Mouse (Mus musculus) small intestine, adult 2 months (tissue): ENCODE data around the gene Pon2. TPM values are rescaled to one million over a fixed set of nuclear protein-coding genes. Genes with fewer than 3 reads are reported as not detected.

ENCODE experiments used
- H3K27ac ChIP-seq: fragments of 200-500 bp; 2 replicates; pipeline ENCODE4 v1.5.1; 2012; ENCODE audit warnings: low read depth, low read length, control low read depth, inconsistent platforms; ENCODE audit not compliant: insufficient read depth
- H3K27me3 ChIP-seq: fragments of 200-500 bp; 2 replicates; pipeline ENCODE4 v1.6.1; 2012; ENCODE audit warnings: mild to moderate bottlenecking, moderate library complexity, low read length, inconsistent platforms; ENCODE audit not compliant: control insufficient read depth, insufficient read depth
- H3K36me3 ChIP-seq: fragments of 200-500 bp; 2 replicates; pipeline ENCODE4 v1.6.1; 2012; ENCODE audit warnings: mild to moderate bottlenecking, low read length, control low read depth, inconsistent platforms; ENCODE audit not compliant: control insufficient read depth, insufficient read depth
- H3K4me1 ChIP-seq: fragments of 200-500 bp; 2 replicates; pipeline ENCODE4 v1.6.1; 2012; ENCODE audit warnings: low read length, inconsistent platforms, mixed read lengths; ENCODE audit not compliant: control insufficient read depth, insufficient read depth, insufficient read length
- H3K4me3 ChIP-seq: fragments of 200-500 bp; 2 replicates; pipeline ENCODE4 v1.5.1; 2012; ENCODE audit warnings: low read depth, mild to moderate bottlenecking, control low read depth, inconsistent platforms, low read length, moderate library complexity
- CTCF ChIP-seq: fragments of 200-500 bp; IDR thresholded peaks from 2 replicates; pipeline ENCODE4 v1.5.1; 2012; ENCODE audit warnings: low read depth, mild to moderate bottlenecking, control low read depth, inconsistent platforms, low read length, moderate library complexity, mixed read lengths; ENCODE audit not compliant: insufficient replicate concordance, insufficient read length; ENCODE audit errors: extremely low read depth
- POLR2A ChIP-seq: fragments of 200-500 bp; IDR thresholded peaks from 2 replicates; pipeline ENCODE4 v1.6.1; 2012; ENCODE audit warnings: low read depth, mild to moderate bottlenecking, control low read depth, inconsistent platforms, low read length, moderate library complexity
- WGBS: fragments of 180-500 bp; shearing (Covaris S2); methylation state at CpG from one replicate; pipeline ENCODE4 v1.1.7; 2018; 5-methylcytosine and 5-hydroxymethylcytosine counted together
- polyA plus RNA-seq: library from polyadenylated mRNA; depleted of rRNA; stranded (reverse); fragments of >200 nt; gene quantifications from 2 replicates; pipeline ENCODE4 v1.2.3, GENCODE M21; 2012

The Pon2 gene
- polyA plus RNA-seq, 1 experiment: 16.8 TPM

DNA sequence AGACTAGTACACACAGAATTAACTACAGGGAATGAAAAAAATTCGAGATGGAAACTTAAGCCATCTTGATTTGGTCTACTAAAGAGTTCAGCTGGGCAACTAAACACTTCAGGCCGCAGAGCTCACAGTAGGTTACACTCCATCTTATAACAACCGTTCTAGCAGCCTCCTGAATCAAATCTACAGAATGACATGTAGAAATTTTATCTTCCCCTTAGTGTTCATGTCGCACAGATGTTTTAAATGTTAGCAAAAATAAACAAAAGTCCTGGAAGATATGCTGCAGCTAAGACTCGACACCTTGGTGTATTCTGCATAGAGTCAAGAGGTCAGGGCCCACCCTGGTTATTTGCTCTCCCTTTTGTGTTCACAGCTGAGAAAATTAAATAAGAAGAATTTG is 10.3 kb downstream of the Pon2 start:
- no peaks in the 10 kb centered on the region for H3K27me3 ChIP-seq
- H3K4me3 ChIP-seq: no peak overlapping the region
- 65% methylated on average over 5 of the region's 5 CpGs for WGBS
- H3K4me1 ChIP-seq: peaks cover 2% of the 10 kb centered on the region; the same call in 1 of the 2 replicates
- no peak for TF ChIP-seq CTCF
- no peak for TF ChIP-seq POLR2A
- H3K27ac ChIP-seq: no peak overlapping the region
- H3K36me3 ChIP-seq: peaks cover 30% of the 10 kb centered on the region

DNA sequence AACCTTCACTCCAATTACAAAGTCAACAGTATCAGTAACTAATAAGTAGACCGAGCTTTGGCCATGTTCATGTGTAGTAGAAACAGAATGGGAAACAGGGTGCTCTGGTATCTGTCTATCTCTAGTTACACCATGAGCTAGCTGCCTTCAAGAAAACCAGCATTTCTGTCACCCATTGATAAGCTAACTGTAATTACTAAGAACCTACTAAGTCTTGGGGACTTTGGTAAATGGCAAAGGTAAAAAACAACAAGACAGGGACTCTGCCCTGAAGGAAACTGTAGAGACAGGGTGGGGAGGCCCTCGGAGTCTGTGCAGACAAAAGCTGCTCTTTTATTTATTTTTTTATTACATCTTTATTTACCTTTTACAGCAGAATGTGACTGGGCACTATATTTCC is 10.9 kb downstream of the Pon2 start:
- Histone ChIP-seq H3K27ac (no peak overlapping the region), H3K4me1 (peaks cover 2% of the 10 kb centered on the region; the same call in 1 of the 2 replicates), H3K36me3 (peaks cover 34% of the 10 kb centered on the region), H3K27me3 (no peaks in the 10 kb centered on the region), H3K4me3 (no peak overlapping the region)
- TF ChIP-seq CTCF (no peak), POLR2A (no peak)
- 61% methylated on average over 2 of the region's 2 CpGs for WGBS

- TF ChIP-seq POLR2A: no peak
- TF ChIP-seq CTCF: no peak
- 90% methylated on average over 7 of the region's 7 CpGs for WGBS
- H3K27ac ChIP-seq: no peak overlapping the region
Observed at GRCm38 (mm10) chr6:5282418-5282817, 15.8 kb downstream of the Pon2 start.

DNA sequence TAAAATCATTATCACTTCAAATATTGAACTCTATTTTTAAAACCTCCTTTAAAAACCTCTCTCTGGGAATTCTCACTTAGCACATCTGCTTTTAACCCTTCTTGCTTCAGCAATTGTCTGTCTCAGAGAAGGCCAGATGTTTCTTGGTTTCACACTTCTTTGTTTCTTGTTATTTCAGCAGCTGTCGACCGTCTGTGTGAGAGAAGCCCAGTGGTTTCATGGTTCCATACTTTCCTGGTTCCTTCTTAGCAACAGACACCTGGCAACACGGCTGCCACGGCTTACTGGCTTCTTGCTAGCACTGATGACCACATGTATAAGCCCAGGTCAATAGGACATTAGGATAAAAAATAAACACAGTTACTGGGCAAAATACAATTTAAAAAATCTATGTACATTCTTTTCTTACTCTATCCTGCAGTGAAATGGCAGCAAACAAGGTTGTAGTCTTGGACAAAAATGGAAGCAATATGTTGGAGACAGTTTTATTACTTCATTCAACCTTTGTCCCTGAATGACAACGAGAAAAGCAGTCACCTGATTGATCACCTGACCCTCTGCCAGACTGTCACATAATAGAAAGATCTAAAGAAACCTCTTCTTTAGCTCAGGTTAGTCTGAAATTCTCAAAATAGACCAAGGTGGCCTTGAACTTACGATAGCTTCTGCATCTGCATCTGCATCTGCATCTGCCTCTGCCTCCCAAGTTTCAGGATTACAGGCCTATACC is 17.5 kb downstream of the Pon2 start:
- H3K4me1 ChIP-seq: peaks cover 3% of the 10 kb centered on the region; the same call in 1 of the 2 replicates
- WGBS: 62% methylated on average over 6 of the region's 6 CpGs
- H3K36me3 ChIP-seq: peaks cover 32% of the 10 kb centered on the region
- no peak overlapping the region for H3K4me3 ChIP-seq
- TF ChIP-seq POLR2A: no peak
- no peak for TF ChIP-seq CTCF
- no peak overlapping the region for H3K27ac ChIP-seq
- no peaks in the 10 kb centered on the region for H3K27me3 ChIP-seq

More at GRCm38 (mm10) chr6:5282418-5282817, 15.8 kb downstream of the Pon2 start:
- Histone ChIP-seq H3K36me3 (peaks cover 16% of the 10 kb centered on the region), H3K27me3 (no peaks in the 10 kb centered on the region), H3K4me1 (peaks cover 3% of the 10 kb centered on the region; the same call in 1 of the 2 replicates), H3K4me3 (no peak overlapping the region)

GRCm38 (mm10) chr6:5277972-5278371 is 20.3 kb downstream of the Pon2 start:
- H3K36me3 ChIP-seq: peaks cover 48% of the 10 kb centered on the region
- no peak overlapping the region for H3K27ac ChIP-seq

DNA sequence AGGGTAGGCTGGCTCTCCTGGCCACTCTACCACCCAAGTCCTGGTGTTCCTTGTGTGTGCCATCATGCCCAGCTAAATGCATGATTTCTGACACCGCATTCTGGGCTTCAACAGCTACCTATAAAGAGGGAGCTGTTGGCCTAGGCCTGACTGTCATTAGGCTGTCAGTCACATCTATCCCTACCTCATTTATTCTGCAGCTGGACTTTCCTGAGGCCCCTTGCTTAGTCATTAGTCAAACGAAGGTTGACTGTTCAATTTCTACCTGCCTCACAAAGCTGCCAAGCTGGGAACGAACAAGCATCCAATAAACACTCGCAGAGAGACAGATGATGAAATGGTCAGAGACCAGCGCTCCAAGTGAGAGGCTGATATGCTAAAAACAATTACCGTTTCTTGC is 28.6 kb downstream of the Pon2 start:
- Histone ChIP-seq H3K27ac (no peak overlapping the region), H3K4me1 (no peaks in the 10 kb centered on the region), H3K4me3 (no peak overlapping the region), H3K27me3 (no peaks in the 10 kb centered on the region), H3K36me3 (peaks cover 61% of the 10 kb centered on the region)
- TF ChIP-seq POLR2A: no peak
- TF ChIP-seq CTCF: no peak
- WGBS: 90% methylated on average over 6 of the region's 6 CpGs

More at GRCm38 (mm10) chr6:5277972-5278371, 20.3 kb downstream of the Pon2 start:
- Histone ChIP-seq H3K4me3 (no peak overlapping the region), H3K27me3 (no peaks in the 10 kb centered on the region), H3K4me1 (peaks cover 3% of the 10 kb centered on the region; the same call in 1 of the 2 replicates)
- WGBS: 75% methylated on average over 5 of the region's 5 CpGs
- TF ChIP-seq CTCF (no peak), POLR2A (no peak)

- H3K27me3 ChIP-seq: no peaks in the 10 kb centered on the region
- peaks cover 38% of the 10 kb centered on the region for H3K36me3 ChIP-seq
- TF ChIP-seq POLR2A (no peak), CTCF (no peak)
- no peak overlapping the region for H3K27ac ChIP-seq
- no peak overlapping the region for H3K4me3 ChIP-seq
- peaks cover 2% of the 10 kb centered on the region; the same call in 1 of the 2 replicates for H3K4me1 ChIP-seq
- 80% methylated on average over 8 of the region's 8 CpGs for WGBS
Observed at GRCm38 (mm10) chr6:5264793-5265192, 33.5 kb downstream of the Pon2 start.
